Mouse (Mus musculus): ENCODE measurements around the gene Tmem150c. TPM values are rescaled to one million over a fixed set of nuclear protein-coding genes. Genes with fewer than 3 reads are reported as not detected.
A peak's percentile ranks its signal among the peaks of the same experiment; 100 is the strongest.

Tmem150c gene
- polyA plus RNA-seq, 1 experiment, result 0.65 TPM

GRCm38 (mm10) chr5:100178122-100178780, 18.6 kb upstream of the Tmem150c start:
- no peak for TF ChIP-seq POLR2A (IDR thresholded peaks at IDR 0.05; ENCODE audit: borderline replicate concordance, control insufficient read depth, low read depth, low read length)
- TF ChIP-seq CTCF (IDR thresholded peaks at IDR 0.05; ENCODE audit: control insufficient read depth, insufficient read depth, low read length), result no peak
- Histone ChIP-seq H3K27ac (ENCODE audit: control insufficient read depth, insufficient read depth, low read depth, low read length, poor library complexity) (no peak overlapping the region), H3K4me1 (ENCODE audit: control insufficient read depth, insufficient read depth, low read length) (no peaks in the 10 kb centered on the region; the same call in 1 of the 2 replicates), H3K4me3 (replicated peaks; ENCODE audit: control insufficient read depth, low read depth, low read length) (no peak overlapping the region)
- 72% methylated on average over 4 of the region's 4 CpGs for WGBS

DNA sequence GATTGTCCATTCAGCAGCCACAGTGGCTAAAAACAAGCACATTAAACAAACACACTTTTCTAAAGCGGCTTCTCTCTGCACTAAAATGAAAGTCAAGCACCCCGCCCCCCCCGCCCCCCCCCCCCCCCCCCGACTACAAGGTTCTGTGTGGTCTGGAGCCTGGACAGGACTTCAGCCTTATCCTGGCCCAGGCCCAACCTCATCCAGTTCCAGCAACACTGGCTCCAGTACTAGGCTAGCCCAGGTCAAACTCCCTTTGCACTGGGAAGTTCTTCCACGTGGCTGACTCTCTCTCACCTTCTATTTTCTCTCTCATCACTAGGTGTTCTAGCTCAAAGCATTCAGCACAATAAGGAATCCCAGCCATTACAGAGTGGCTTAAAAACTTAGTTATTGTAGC, 17.9 kb upstream of the Tmem150c start:
- WGBS, result 68% methylated on average over 5 of the region's 5 CpGs
- TF ChIP-seq POLR2A (IDR thresholded peaks at IDR 0.05; ENCODE audit: borderline replicate concordance, control insufficient read depth, low read depth, low read length) (no peak), CTCF (IDR thresholded peaks at IDR 0.05; ENCODE audit: control insufficient read depth, insufficient read depth, low read length) (no peak)
- H3K4me3 ChIP-seq (replicated peaks; ENCODE audit: control insufficient read depth, low read depth, low read length), result no peak overlapping the region
- no peaks in the 10 kb centered on the region; the same call in 1 of the 2 replicates for H3K4me1 ChIP-seq (ENCODE audit: control insufficient read depth, insufficient read depth, low read length)
- H3K27ac ChIP-seq (ENCODE audit: control insufficient read depth, insufficient read depth, low read depth, low read length, poor library complexity), result no peak overlapping the region

GRCm38 (mm10) chr5:100176096-100176495, 16.5 kb upstream of the Tmem150c start:
- WGBS, result 77% methylated on average over 5 of the region's 5 CpGs
- Histone ChIP-seq H3K27ac (ENCODE audit: control insufficient read depth, insufficient read depth, low read depth, low read length, poor library complexity) (no peak overlapping the region), H3K4me1 (ENCODE audit: control insufficient read depth, insufficient read depth, low read length) (no peaks in the 10 kb centered on the region; the same call in 1 of the 2 replicates), H3K4me3 (replicated peaks; ENCODE audit: control insufficient read depth, low read depth, low read length) (no peak overlapping the region)
- TF ChIP-seq CTCF (IDR thresholded peaks at IDR 0.05; ENCODE audit: control insufficient read depth, insufficient read depth, low read length), result no peak
- no peak for TF ChIP-seq POLR2A (IDR thresholded peaks at IDR 0.05; ENCODE audit: borderline replicate concordance, control insufficient read depth, low read depth, low read length)

- no peak overlapping the region for H3K27ac ChIP-seq (ENCODE audit: control insufficient read depth, insufficient read depth, low read depth, low read length, poor library complexity)
- TF ChIP-seq POLR2A (IDR thresholded peaks at IDR 0.05; ENCODE audit: borderline replicate concordance, control insufficient read depth, low read depth, low read length), result no peak
- TF ChIP-seq CTCF (IDR thresholded peaks at IDR 0.05; ENCODE audit: control insufficient read depth, insufficient read depth, low read length), result no peak
- 85% methylated on average over 7 of the region's 7 CpGs for WGBS
- H3K4me1 ChIP-seq (ENCODE audit: control insufficient read depth, insufficient read depth, low read length), result no peaks in the 10 kb centered on the region; the same call in 1 of the 2 replicates
- no peak overlapping the region for H3K4me3 ChIP-seq (replicated peaks; ENCODE audit: control insufficient read depth, low read depth, low read length)
Measured at GRCm38 (mm10) chr5:100175582-100175981, 16.0 kb upstream of the Tmem150c start.

- TF ChIP-seq CTCF (IDR thresholded peaks at IDR 0.05; ENCODE audit: control insufficient read depth, insufficient read depth, low read length) (no peak), POLR2A (IDR thresholded peaks at IDR 0.05; ENCODE audit: borderline replicate concordance, control insufficient read depth, low read depth, low read length) (no peak)
- Histone ChIP-seq H3K4me3 (replicated peaks; ENCODE audit: control insufficient read depth, low read depth, low read length) (no peak overlapping the region), H3K4me1 (ENCODE audit: control insufficient read depth, insufficient read depth, low read length) (no peaks in the 10 kb centered on the region), H3K27ac (ENCODE audit: control insufficient read depth, insufficient read depth, low read depth, low read length, poor library complexity) (no peak overlapping the region)
- WGBS, result 84% methylated on average over 4 of the region's 4 CpGs
Measured at GRCm38 (mm10) chr5:100172104-100172503, 12.5 kb upstream of the Tmem150c start.

DNA sequence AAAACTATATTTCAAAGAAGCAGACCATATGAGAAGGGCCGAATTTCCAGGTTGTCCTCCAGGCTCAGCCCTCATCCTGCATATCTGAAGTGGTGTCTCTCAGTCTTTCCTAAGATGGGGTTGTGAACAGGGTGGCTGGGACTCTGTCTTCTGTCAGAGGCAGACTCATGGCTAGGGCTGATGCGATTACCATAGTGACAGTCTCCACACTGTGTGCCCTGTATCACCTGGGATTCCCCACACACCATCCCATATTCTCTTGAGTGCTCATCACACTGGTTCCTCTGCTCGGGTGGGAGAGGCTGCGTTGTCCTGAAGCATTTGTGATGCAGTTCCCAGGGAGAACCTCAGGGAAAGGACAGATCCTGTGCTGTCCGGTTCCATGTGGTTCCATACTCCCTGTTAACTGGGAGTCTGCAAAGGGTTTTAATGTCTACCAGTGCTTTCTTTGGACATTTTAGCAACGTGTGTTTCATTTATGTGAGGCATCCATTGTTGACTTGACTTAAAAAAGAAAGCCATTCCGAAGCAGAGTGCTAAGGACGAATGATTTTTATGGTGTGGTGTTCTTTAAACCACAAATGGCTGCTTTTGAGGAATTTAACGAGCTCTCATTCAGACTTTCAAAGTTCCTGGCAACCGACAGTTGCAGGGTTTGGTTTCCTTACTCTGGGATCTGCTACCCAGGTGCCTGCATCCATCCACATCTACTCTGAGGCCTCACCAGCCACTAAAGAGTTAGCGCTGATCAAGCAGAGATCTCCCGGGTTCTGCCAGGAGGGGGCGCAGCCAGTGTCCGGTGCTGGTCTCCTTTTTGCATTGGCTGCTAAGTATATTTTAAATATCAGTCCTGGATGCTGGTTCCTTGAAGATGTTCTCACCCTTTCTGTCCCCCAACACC, 7.2 kb upstream of the Tmem150c start:
- Histone ChIP-seq H3K4me1 (ENCODE audit: control insufficient read depth, insufficient read depth, low read length) (no peaks in the 10 kb centered on the region), H3K4me3 (replicated peaks; ENCODE audit: control insufficient read depth, low read depth, low read length) (no peak overlapping the region), H3K27ac (ENCODE audit: control insufficient read depth, insufficient read depth, low read depth, low read length, poor library complexity) (no peak overlapping the region)
- TF ChIP-seq CTCF (IDR thresholded peaks at IDR 0.05; ENCODE audit: control insufficient read depth, insufficient read depth, low read length) (peak; percentile 59), POLR2A (IDR thresholded peaks at IDR 0.05; ENCODE audit: borderline replicate concordance, control insufficient read depth, low read depth, low read length) (no peak)
- WGBS, result 47% methylated on average over 14 of the region's 14 CpGs

GRCm38 (mm10) chr5:100163368-100163767, 3.8 kb upstream of the Tmem150c start:
- TF ChIP-seq POLR2A (IDR thresholded peaks at IDR 0.05; ENCODE audit: borderline replicate concordance, control insufficient read depth, low read depth, low read length), result no peak
- H3K27ac ChIP-seq (ENCODE audit: control insufficient read depth, insufficient read depth, low read depth, low read length, poor library complexity), result no peak overlapping the region
- 58% methylated on average over 7 of the region's 7 CpGs for WGBS
- no peak overlapping the region for H3K4me3 ChIP-seq (replicated peaks; ENCODE audit: control insufficient read depth, low read depth, low read length)
- H3K4me1 ChIP-seq (ENCODE audit: control insufficient read depth, insufficient read depth, low read length), result no peaks in the 10 kb centered on the region

GRCm38 (mm10) chr5:100162857-100163256, 3.2 kb upstream of the Tmem150c start:
- WGBS, result 79% methylated on average over 3 of the region's 3 CpGs
- Histone ChIP-seq H3K4me1 (ENCODE audit: control insufficient read depth, insufficient read depth, low read length) (no peaks in the 10 kb centered on the region), H3K4me3 (replicated peaks; ENCODE audit: control insufficient read depth, low read depth, low read length) (no peak overlapping the region), H3K27ac (ENCODE audit: control insufficient read depth, insufficient read depth, low read depth, low read length, poor library complexity) (no peak overlapping the region)
- no peak for TF ChIP-seq POLR2A (IDR thresholded peaks at IDR 0.05; ENCODE audit: borderline replicate concordance, control insufficient read depth, low read depth, low read length)

Measured in bone marrow, adult 2 months (tissue).